Mouse (Mus musculus): ENCODE measurements around the gene Dkk2. TPM values are rescaled to one million over a fixed set of nuclear protein-coding genes. Genes with fewer than 3 reads are reported as not detected.

The Dkk2 gene
- polyA plus RNA-seq, 1 experiment from 2014 or later: 3.7 TPM

DNA sequence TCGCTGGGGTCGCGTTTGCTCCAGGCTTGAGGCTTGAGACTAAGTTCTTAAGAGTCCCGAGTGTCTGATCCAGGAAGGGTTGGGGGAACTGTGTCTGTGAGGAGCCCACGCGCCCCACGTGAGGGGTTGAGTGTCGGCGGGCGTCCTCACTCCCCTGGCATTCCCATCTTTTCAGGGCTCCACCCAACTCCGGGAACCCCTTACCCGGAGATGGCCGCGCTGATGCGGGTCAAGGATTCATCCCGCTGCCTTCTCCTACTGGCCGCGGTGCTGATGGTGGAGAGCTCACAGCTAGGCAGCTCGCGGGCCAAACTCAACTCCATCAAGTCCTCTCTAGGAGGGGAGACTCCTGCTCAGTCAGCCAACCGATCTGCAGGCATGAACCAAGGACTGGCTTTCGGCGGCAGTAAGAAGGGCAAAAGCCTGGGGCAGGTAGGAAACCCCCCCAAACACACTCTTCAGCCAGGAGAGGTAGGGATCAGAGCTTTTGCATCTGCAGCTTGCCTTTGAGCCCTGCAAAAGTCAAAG lies 795 bp downstream of the Dkk2 start:
- no peak overlapping the region for H3K27ac ChIP-seq (replicated peaks)
- TF ChIP-seq EP300 (optimal IDR thresholded peaks at IDR 0.05) (no peak), CTCF (IDR thresholded peaks at IDR 0.05; ENCODE audit: low read depth) (no peak)
- peaks cover 4% of the 10 kb centered on the region; the same call in 1 of the 2 replicates for H3K4me1 ChIP-seq (replicated peaks; ENCODE audit: control insufficient read depth, insufficient read depth)
- no peaks in the 10 kb centered on the region for H3K36me3 ChIP-seq (ENCODE audit: control insufficient read depth, insufficient read depth, low read length)
- H3K4me2 ChIP-seq (replicated peaks; ENCODE audit: low read depth): peak overlapping the region; percentile 65
- no peaks in the 10 kb centered on the region for H3K9me3 ChIP-seq (ENCODE audit: control insufficient read depth, low read length)
- under 1% methylated on average over 23 of the region's 23 CpGs for WGBS
- 0 out of 2 replicates have a peak overlapping the region, but pooled peaks have one; percentile 23 for H3K9ac ChIP-seq (ENCODE audit: low read length)
- peak overlapping the region; percentile 44 for H3K4me3 ChIP-seq (ENCODE audit: low read depth, low read length)
- no peak for DNase-seq (ENCODE audit: low spot score)
- ATAC-seq (ENCODE audit: low FRiP score, low TSS enrichment): no peak; the same call in 1 of the 2 replicates
- H3K27me3 ChIP-seq (ENCODE audit: control insufficient read depth, insufficient read depth, low read length): peaks cover 6% of the 10 kb centered on the region; the same call in 1 of the 2 replicates

DNA sequence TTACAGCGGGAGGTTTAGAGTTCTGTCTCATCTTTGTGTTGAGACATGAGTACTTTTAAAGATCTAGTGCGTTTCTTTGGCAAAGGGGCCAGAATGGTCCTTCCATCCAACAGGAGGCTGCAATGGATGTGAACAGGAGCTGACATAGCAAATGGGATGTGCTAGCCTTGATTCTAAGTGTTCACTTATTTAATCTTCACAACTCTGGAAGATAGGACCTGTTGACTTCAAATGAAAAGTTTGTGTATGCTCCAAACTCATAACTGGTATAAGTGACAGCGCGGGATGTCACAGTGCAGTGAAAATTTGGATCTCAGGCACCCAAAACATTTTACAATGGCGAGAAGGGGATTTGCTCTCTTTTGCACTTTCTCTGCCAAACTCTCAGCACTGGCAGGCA lies 1.4 kb downstream of the Dkk2 start:
- 27% methylated on average over 5 of the region's 5 CpGs for WGBS
- Histone ChIP-seq H3K4me2 (replicated peaks; ENCODE audit: low read depth) (peak overlapping the region; percentile 65), H3K36me3 (ENCODE audit: control insufficient read depth, insufficient read depth, low read length) (no peaks in the 10 kb centered on the region), H3K27me3 (ENCODE audit: control insufficient read depth, insufficient read depth, low read length) (peaks cover 6% of the 10 kb centered on the region; the same call in 1 of the 2 replicates), H3K9ac (ENCODE audit: low read length) (no peak overlapping the region), H3K4me3 (ENCODE audit: low read depth, low read length) (peak overlapping the region; percentile 44), H3K4me1 (replicated peaks; ENCODE audit: control insufficient read depth, insufficient read depth) (peaks cover 4% of the 10 kb centered on the region; the same call in 1 of the 2 replicates), H3K27ac (replicated peaks) (no peak overlapping the region), H3K9me3 (ENCODE audit: control insufficient read depth, low read length) (no peaks in the 10 kb centered on the region)
- DNase-seq (ENCODE audit: low spot score): no peak
- TF ChIP-seq CTCF (IDR thresholded peaks at IDR 0.05; ENCODE audit: low read depth) (no peak), EP300 (optimal IDR thresholded peaks at IDR 0.05) (no peak)
- ATAC-seq (ENCODE audit: low FRiP score, low TSS enrichment): no peak

DNA sequence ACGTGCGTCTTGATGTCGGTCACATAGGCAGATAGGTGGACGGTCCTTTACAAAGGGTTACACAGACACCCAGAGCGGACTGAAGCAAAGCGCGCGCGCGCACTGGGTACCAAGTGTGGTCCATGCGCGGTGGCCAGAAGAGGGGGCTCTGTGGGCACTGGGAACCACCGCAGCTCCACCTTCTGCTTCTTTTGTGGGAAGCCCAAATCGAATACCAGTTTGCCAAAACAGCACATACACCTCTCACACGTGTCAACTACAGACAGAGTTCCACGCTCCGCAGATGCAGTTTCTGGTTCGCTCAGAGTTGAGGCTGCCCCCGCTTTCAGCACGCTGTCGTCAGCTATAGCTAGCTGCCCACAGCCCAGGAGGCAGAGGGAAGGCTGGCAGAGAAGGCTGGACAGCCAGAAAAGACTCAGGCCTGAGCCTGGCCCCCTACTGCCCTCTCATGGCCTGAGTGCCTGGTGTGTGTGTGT lies 2.0 kb downstream of the Dkk2 start:
- DNase-seq (ENCODE audit: low spot score): no peak
- H3K27me3 ChIP-seq (ENCODE audit: control insufficient read depth, insufficient read depth, low read length): peaks cover 6% of the 10 kb centered on the region; the same call in 1 of the 2 replicates
- WGBS: 2% methylated on average over 21 of the region's 21 CpGs
- H3K4me2 ChIP-seq (replicated peaks; ENCODE audit: low read depth): peak overlapping the region; percentile 47
- H3K4me3 ChIP-seq (ENCODE audit: low read depth, low read length): peak overlapping the region; percentile 44
- no peak overlapping the region for H3K27ac ChIP-seq (replicated peaks)
- ATAC-seq (ENCODE audit: low FRiP score, low TSS enrichment): peak; percentile 56; the same call in 1 of the 2 replicates
- no peaks in the 10 kb centered on the region for H3K36me3 ChIP-seq (ENCODE audit: control insufficient read depth, insufficient read depth, low read length)
- TF ChIP-seq EP300 (optimal IDR thresholded peaks at IDR 0.05) (no peak), CTCF (IDR thresholded peaks at IDR 0.05; ENCODE audit: low read depth) (peak; percentile 24; the same call in 1 of the 2 replicates)
- no peaks in the 10 kb centered on the region for H3K9me3 ChIP-seq (ENCODE audit: control insufficient read depth, low read length)
- H3K4me1 ChIP-seq (replicated peaks; ENCODE audit: control insufficient read depth, insufficient read depth): peaks cover 4% of the 10 kb centered on the region; the same call in 1 of the 2 replicates
- H3K9ac ChIP-seq (ENCODE audit: low read length): no peak overlapping the region

DNA sequence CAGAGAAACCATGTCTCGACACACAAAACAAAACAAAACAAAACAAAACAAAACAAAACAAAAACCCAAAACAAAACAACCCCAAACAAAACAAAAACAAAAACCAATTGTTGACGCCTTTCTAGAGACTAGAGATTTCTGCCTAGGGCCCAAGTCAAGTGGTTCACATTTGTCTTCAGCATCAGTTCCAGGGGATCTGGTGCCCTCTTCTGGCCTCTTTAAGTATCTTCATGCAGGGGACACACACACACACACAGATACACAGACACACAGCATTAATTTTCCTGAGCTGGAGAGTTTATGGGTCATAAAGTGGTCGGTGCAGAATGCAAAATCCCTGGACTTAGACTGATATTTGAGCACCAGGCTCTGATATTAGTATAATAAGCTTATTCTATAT lies 7.9 kb downstream of the Dkk2 start:
- TF ChIP-seq EP300 (optimal IDR thresholded peaks at IDR 0.05) (no peak), CTCF (IDR thresholded peaks at IDR 0.05; ENCODE audit: low read depth) (0 out of 2 replicates have a peak, but pooled peaks have one; percentile 7)
- DNase-seq (ENCODE audit: low spot score) (no peak), ATAC-seq (ENCODE audit: low FRiP score, low TSS enrichment) (no peak)
- Histone ChIP-seq H3K27me3 (ENCODE audit: control insufficient read depth, insufficient read depth, low read length) (no peaks in the 10 kb centered on the region), H3K4me1 (replicated peaks; ENCODE audit: control insufficient read depth, insufficient read depth) (no peaks in the 10 kb centered on the region), H3K4me2 (replicated peaks; ENCODE audit: low read depth) (no peak overlapping the region), H3K4me3 (ENCODE audit: low read depth, low read length) (no peak overlapping the region), H3K27ac (replicated peaks) (no peak overlapping the region), H3K9me3 (ENCODE audit: control insufficient read depth, low read length) (no peaks in the 10 kb centered on the region), H3K9ac (ENCODE audit: low read length) (no peak overlapping the region), H3K36me3 (ENCODE audit: control insufficient read depth, insufficient read depth, low read length) (no peaks in the 10 kb centered on the region)
- 87% methylated on average over 3 of the region's 3 CpGs for WGBS

DNA sequence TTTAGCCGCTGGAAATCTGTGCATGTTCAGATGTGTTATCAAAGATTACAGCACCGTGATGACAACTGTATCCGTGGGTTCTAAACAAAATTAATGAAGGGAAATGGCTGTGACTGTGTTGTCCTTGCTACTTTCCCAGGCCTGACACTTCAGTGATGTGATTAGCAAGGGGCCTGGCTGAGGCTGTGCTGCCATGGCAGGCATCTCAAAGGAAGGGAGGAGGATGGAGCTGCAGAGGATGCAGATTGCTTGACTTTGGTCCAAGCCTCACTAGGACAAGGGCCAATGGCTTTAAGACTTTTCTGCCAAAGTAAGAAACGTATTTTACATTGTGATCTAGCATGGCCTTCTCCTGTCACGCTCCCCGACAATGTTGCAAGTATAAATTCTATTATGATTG lies 11.2 kb downstream of the Dkk2 start:
- no peak for ATAC-seq (ENCODE audit: low FRiP score, low TSS enrichment)
- Histone ChIP-seq H3K27me3 (ENCODE audit: control insufficient read depth, insufficient read depth, low read length) (no peaks in the 10 kb centered on the region), H3K4me1 (replicated peaks; ENCODE audit: control insufficient read depth, insufficient read depth) (no peaks in the 10 kb centered on the region), H3K9me3 (ENCODE audit: control insufficient read depth, low read length) (no peaks in the 10 kb centered on the region), H3K9ac (ENCODE audit: low read length) (no peak overlapping the region), H3K36me3 (ENCODE audit: control insufficient read depth, insufficient read depth, low read length) (no peaks in the 10 kb centered on the region), H3K4me3 (ENCODE audit: low read depth, low read length) (no peak overlapping the region), H3K27ac (replicated peaks) (no peak overlapping the region), H3K4me2 (replicated peaks; ENCODE audit: low read depth) (no peak overlapping the region)
- TF ChIP-seq EP300 (optimal IDR thresholded peaks at IDR 0.05): no peak
- TF ChIP-seq CTCF (IDR thresholded peaks at IDR 0.05; ENCODE audit: low read depth): no peak
- DNase-seq (ENCODE audit: low spot score): no peak
- WGBS: 71% methylated on average over 6 of the region's 6 CpGs

DNA sequence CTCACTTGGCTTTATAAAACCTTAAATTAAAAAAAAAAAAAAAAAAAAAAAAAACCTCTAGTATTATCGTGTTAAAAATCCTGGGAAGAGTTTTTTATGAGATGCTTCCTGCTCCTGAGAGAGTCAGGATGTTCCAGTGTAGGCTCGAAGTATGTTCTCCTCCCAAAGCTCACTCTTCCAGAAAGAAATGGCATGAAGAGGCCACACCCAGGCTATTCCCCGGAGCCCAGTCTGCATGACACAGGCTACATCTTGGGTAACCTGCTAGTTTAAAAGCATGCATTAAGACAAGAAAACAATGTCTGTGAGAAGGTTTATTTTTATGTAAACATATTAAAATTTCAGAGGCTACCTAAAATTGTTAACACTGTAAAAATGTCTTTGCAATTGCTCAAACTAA lies 15.7 kb downstream of the Dkk2 start:
- DNase-seq (ENCODE audit: low spot score) (no peak), ATAC-seq (ENCODE audit: low FRiP score, low TSS enrichment) (no peak)
- Histone ChIP-seq H3K4me1 (replicated peaks; ENCODE audit: control insufficient read depth, insufficient read depth) (peaks cover 3% of the 10 kb centered on the region; the same call in 1 of the 2 replicates), H3K36me3 (ENCODE audit: control insufficient read depth, insufficient read depth, low read length) (no peaks in the 10 kb centered on the region), H3K9ac (ENCODE audit: low read length) (no peak overlapping the region), H3K4me3 (ENCODE audit: low read depth, low read length) (no peak overlapping the region), H3K4me2 (replicated peaks; ENCODE audit: low read depth) (no peak overlapping the region), H3K27me3 (ENCODE audit: control insufficient read depth, insufficient read depth, low read length) (no peaks in the 10 kb centered on the region), H3K9me3 (ENCODE audit: control insufficient read depth, low read length) (no peaks in the 10 kb centered on the region), H3K27ac (replicated peaks) (no peak overlapping the region)
- WGBS: 54% methylated on average over 3 of the region's 3 CpGs
- no peak for TF ChIP-seq EP300 (optimal IDR thresholded peaks at IDR 0.05)
- no peak for TF ChIP-seq CTCF (IDR thresholded peaks at IDR 0.05; ENCODE audit: low read depth)
